Mouse (Mus musculus): ENCODE data around the gene Mtmr3. TPM values are rescaled to one million over a fixed set of nuclear protein-coding genes. Genes with fewer than 3 reads are reported as not detected.

Gene Mtmr3
- total RNA-seq, 1 experiment: 30.7 TPM

- Histone ChIP-seq H3K9me3 (ENCODE audit: control insufficient read depth, insufficient read depth, low read depth, low read length) (no peaks in the 10 kb centered on the region), H3K4me1 (ENCODE audit: control insufficient read depth in 2 of 2, insufficient read depth in 2 of 2, low read length in 2 of 2, poor library complexity in 1 of 2) (peaks cover 0 to 5% of the 10 kb centered on the region in 2 experiments; a peak in 1 of 4 replicates), H3K4me3 (ENCODE audit: insufficient read depth in 1 of 2, low read depth in 1 of 2, low read length in 2 of 2, poor library complexity in 1 of 2, severe bottlenecking in 1 of 2) (no peak overlapping the region), H3K36me3 (ENCODE audit: control insufficient read depth, insufficient read depth, low read length, poor library complexity, severe bottlenecking) (no peaks in the 10 kb centered on the region), H3K9ac (ENCODE audit: insufficient read depth, low read depth, low read length, poor library complexity, severe bottlenecking) (no peak overlapping the region), H3K27ac (ENCODE audit: insufficient read depth, low read depth, low read length, poor library complexity, severe bottlenecking) (no peak overlapping the region)
- DNase-seq (ENCODE audit: low read depth, low spot score): no peak
- in situ Hi-C loops (cut with MboI; ENCODE audit: low sequenced_read_pairs in 2 of 2, unreplicated experiment in 2 of 2): no loop called here
- TF ChIP-seq ZC3H11A (IDR thresholded peaks at IDR 0.05; ENCODE audit: borderline replicate concordance, low read depth, low read length): no peak
- no peak for TF ChIP-seq MAFK (IDR thresholded peaks at IDR 0.05; ENCODE audit: insufficient read depth, low read depth, low read length)
Measured at GRCm38 (mm10) chr11:4454895-4455535, 139.6 kb downstream of the Mtmr3 start.

GRCm38 (mm10) chr11:4452467-4453184, 142.0 kb downstream of the Mtmr3 start:
- peak overlapping the region in 1 of 2 experiments; percentile 20; a peak in 1 of 4 replicates for H3K4me3 ChIP-seq (ENCODE audit: insufficient read depth in 1 of 2, low read depth in 1 of 2, low read length in 2 of 2, poor library complexity in 1 of 2, severe bottlenecking in 1 of 2)
- no peak overlapping the region for H3K27ac ChIP-seq (ENCODE audit: insufficient read depth, low read depth, low read length, poor library complexity, severe bottlenecking)
- H3K9me3 ChIP-seq (ENCODE audit: control insufficient read depth, insufficient read depth, low read depth, low read length): no peaks in the 10 kb centered on the region
- DNase-seq (ENCODE audit: low read depth, low spot score): no peak
- no peak for TF ChIP-seq CHD2 (IDR thresholded peaks at IDR 0.05; ENCODE audit: low read depth, low read length)
- no peak for TF ChIP-seq ZNF384 (IDR thresholded peaks at IDR 0.05; ENCODE audit: low read depth, low read length)
- no peak for TF ChIP-seq HCFC1 (IDR thresholded peaks at IDR 0.05; ENCODE audit: borderline replicate concordance, insufficient read depth, low read length)
- no peak for TF ChIP-seq MAFK (IDR thresholded peaks at IDR 0.05; ENCODE audit: insufficient read depth, low read depth, low read length)
- TF ChIP-seq ZC3H11A (IDR thresholded peaks at IDR 0.05; ENCODE audit: borderline replicate concordance, low read depth, low read length): no peak
- peaks cover 0 to 5% of the 10 kb centered on the region in 2 experiments; a peak in 1 of 4 replicates for H3K4me1 ChIP-seq (ENCODE audit: control insufficient read depth in 2 of 2, insufficient read depth in 2 of 2, low read length in 2 of 2, poor library complexity in 1 of 2)
- H3K36me3 ChIP-seq (ENCODE audit: control insufficient read depth, insufficient read depth, low read length, poor library complexity, severe bottlenecking): no peaks in the 10 kb centered on the region
- in situ Hi-C loops (cut with MboI; ENCODE audit: low sequenced_read_pairs in 2 of 2, unreplicated experiment in 2 of 2): no loop called here
- no peak overlapping the region for H3K9ac ChIP-seq (ENCODE audit: insufficient read depth, low read depth, low read length, poor library complexity, severe bottlenecking)

GRCm38 (mm10) chr11:4451116-4451515, 143.5 kb downstream of the Mtmr3 start:
- peak; percentile 40 for TF ChIP-seq ZC3H11A (IDR thresholded peaks at IDR 0.05; ENCODE audit: borderline replicate concordance, low read depth, low read length)
- TF ChIP-seq ZNF384 (IDR thresholded peaks at IDR 0.05; ENCODE audit: low read depth, low read length): no peak
- TF ChIP-seq CHD2 (IDR thresholded peaks at IDR 0.05; ENCODE audit: low read depth, low read length): no peak
- in situ Hi-C loops (cut with MboI; ENCODE audit: low sequenced_read_pairs in 2 of 2, unreplicated experiment in 2 of 2): no loop called here
- Histone ChIP-seq H3K9me3 (ENCODE audit: control insufficient read depth, insufficient read depth, low read depth, low read length) (no peaks in the 10 kb centered on the region), H3K4me1 (ENCODE audit: control insufficient read depth in 2 of 2, insufficient read depth in 2 of 2, low read length in 2 of 2, poor library complexity in 1 of 2) (peaks cover 0 to 5% of the 10 kb centered on the region in 2 experiments; a peak in 1 of 4 replicates), H3K9ac (ENCODE audit: insufficient read depth, low read depth, low read length, poor library complexity, severe bottlenecking) (no peak overlapping the region), H3K36me3 (ENCODE audit: control insufficient read depth, insufficient read depth, low read length, poor library complexity, severe bottlenecking) (no peaks in the 10 kb centered on the region), H3K4me3 (ENCODE audit: insufficient read depth in 1 of 2, low read depth in 1 of 2, low read length in 2 of 2, poor library complexity in 1 of 2, severe bottlenecking in 1 of 2) (no peak overlapping the region), H3K27ac (ENCODE audit: insufficient read depth, low read depth, low read length, poor library complexity, severe bottlenecking) (no peak overlapping the region)
- DNase-seq (ENCODE audit: low read depth, low spot score): peak; percentile 71

GRCm38 (mm10) chr11:4446195-4446868, 148.3 kb downstream of the Mtmr3 start:
- H3K4me1 ChIP-seq (ENCODE audit: control insufficient read depth in 2 of 2, insufficient read depth in 2 of 2, low read length in 2 of 2, poor library complexity in 1 of 2): no peaks in the 10 kb centered on the region; a peak in 1 of 4 replicates
- H3K9ac ChIP-seq (ENCODE audit: insufficient read depth, low read depth, low read length, poor library complexity, severe bottlenecking): no peak overlapping the region
- no peak overlapping the region for H3K27ac ChIP-seq (ENCODE audit: insufficient read depth, low read depth, low read length, poor library complexity, severe bottlenecking)
- TF ChIP-seq CHD2 (IDR thresholded peaks at IDR 0.05; ENCODE audit: low read depth, low read length) (no peak), HCFC1 (IDR thresholded peaks at IDR 0.05; ENCODE audit: borderline replicate concordance, insufficient read depth, low read length) (no peak), ZNF384 (IDR thresholded peaks at IDR 0.05; ENCODE audit: low read depth, low read length) (no peak), ZC3H11A (IDR thresholded peaks at IDR 0.05; ENCODE audit: borderline replicate concordance, low read depth, low read length) (no peak), MAFK (IDR thresholded peaks at IDR 0.05; ENCODE audit: insufficient read depth, low read depth, low read length) (no peak)
- in situ Hi-C loops (cut with MboI; ENCODE audit: low sequenced_read_pairs in 2 of 2, unreplicated experiment in 2 of 2): no loop called here
- H3K36me3 ChIP-seq (ENCODE audit: control insufficient read depth, insufficient read depth, low read length, poor library complexity, severe bottlenecking): no peaks in the 10 kb centered on the region
- no peaks in the 10 kb centered on the region for H3K9me3 ChIP-seq (ENCODE audit: control insufficient read depth, insufficient read depth, low read depth, low read length)
- no peak for DNase-seq (ENCODE audit: low read depth, low spot score)
- H3K4me3 ChIP-seq (ENCODE audit: insufficient read depth in 1 of 2, low read depth in 1 of 2, low read length in 2 of 2, poor library complexity in 1 of 2, severe bottlenecking in 1 of 2): no peak overlapping the region

Measured in ES-E14 (cell line).